Mouse (Mus musculus): ENCODE measurements at regions not wholly inside any gene's neighbourhood (a gene's known extent, or its start where the extent isn't known, plus 50 kb on each side); places are given as distances from the start of the nearest gene placed in this dataset.
"Not testable (repeated sequence)": the region's sequence is repeated elsewhere in the genome, so short reads cannot be mapped to it uniquely, and the experiment has no call there.

GRCm38 (mm10) chr8:112268544-112269213 lies 253.8 kb upstream of the Gm6793 start:
- 31% methylated on average over 9 of the region's 9 CpGs for WGBS
- no peak overlapping the region for H3K4me3 ChIP-seq (replicated peaks; ENCODE audit: insufficient read depth, low read depth, low read length)
- no peaks in the 10 kb centered on the region for H3K4me1 ChIP-seq (ENCODE audit: control insufficient read depth, insufficient read depth, low read length)
- no peak overlapping the region for H3K27ac ChIP-seq (ENCODE audit: insufficient read depth, low read length)
- H3K27me3 ChIP-seq (ENCODE audit: control insufficient read depth, insufficient read depth, low read length), result no peaks in the 10 kb centered on the region
- TF ChIP-seq CTCF (IDR thresholded peaks at IDR 0.05; ENCODE audit: borderline replicate concordance, insufficient read depth, low read depth, low read length) (no peak), POLR2A (IDR thresholded peaks at IDR 0.05; ENCODE audit: borderline replicate concordance, insufficient read depth, low read length) (no peak)
- DNase-seq, result no peak

GRCm38 (mm10) chr8:112257922-112258475 lies 243.2 kb upstream of the Gm6793 start:
- 28% methylated on average over 13 of the region's 13 CpGs for WGBS
- H3K27ac ChIP-seq (ENCODE audit: insufficient read depth, low read length), result no peak overlapping the region

GRCm38 (mm10) chr8:112257311-112257894 lies 242.6 kb upstream of the Gm6793 start:
- H3K4me1 ChIP-seq (ENCODE audit: control insufficient read depth, insufficient read depth, low read length), result no peaks in the 10 kb centered on the region; the same call in 1 of the 2 replicates
- H3K4me3 ChIP-seq (replicated peaks; ENCODE audit: insufficient read depth, low read depth, low read length), result peak overlapping the region; percentile 40
- 32% methylated on average over 18 of the region's 18 CpGs for WGBS
- H3K27me3 ChIP-seq (ENCODE audit: control insufficient read depth, insufficient read depth, low read length), result no peaks in the 10 kb centered on the region
- DNase-seq, result no peak
- TF ChIP-seq CTCF (IDR thresholded peaks at IDR 0.05; ENCODE audit: borderline replicate concordance, insufficient read depth, low read depth, low read length) (no peak), POLR2A (IDR thresholded peaks at IDR 0.05; ENCODE audit: borderline replicate concordance, insufficient read depth, low read length) (no peak)
- H3K27ac ChIP-seq (ENCODE audit: insufficient read depth, low read length), result no peak overlapping the region

More at GRCm38 (mm10) chr8:112257922-112258475, 243.2 kb upstream of the Gm6793 start:
- no peak for DNase-seq
- TF ChIP-seq POLR2A (IDR thresholded peaks at IDR 0.05; ENCODE audit: borderline replicate concordance, insufficient read depth, low read length) (no peak), CTCF (IDR thresholded peaks at IDR 0.05; ENCODE audit: borderline replicate concordance, insufficient read depth, low read depth, low read length) (no peak)
- Histone ChIP-seq H3K27me3 (ENCODE audit: control insufficient read depth, insufficient read depth, low read length) (no peaks in the 10 kb centered on the region), H3K4me1 (ENCODE audit: control insufficient read depth, insufficient read depth, low read length) (no peaks in the 10 kb centered on the region; the same call in 1 of the 2 replicates), H3K4me3 (replicated peaks; ENCODE audit: insufficient read depth, low read depth, low read length) (peak overlapping the region; percentile 40)

- DNase-seq; H3K4me3 ChIP-seq (replicated peaks; ENCODE audit: insufficient read depth, low read depth, low read length); H3K27ac ChIP-seq (ENCODE audit: insufficient read depth, low read length); H3K4me1 ChIP-seq (ENCODE audit: control insufficient read depth, insufficient read depth, low read length); H3K27me3 ChIP-seq (ENCODE audit: control insufficient read depth, insufficient read depth, low read length): not testable (repeated sequence)
- 89% methylated on average over 2 of the region's 2 CpGs for WGBS
Observed at GRCm38 (mm10) chr8:112246629-112247028, 231.8 kb upstream of the Gm6793 start.

- Histone ChIP-seq H3K4me1 (ENCODE audit: control insufficient read depth, insufficient read depth, low read length) (peaks cover 3% of the 10 kb centered on the region; the same call in 1 of the 2 replicates), H3K4me3 (replicated peaks; ENCODE audit: insufficient read depth, low read depth, low read length) (peak overlapping the region; percentile 26), H3K27me3 (ENCODE audit: control insufficient read depth, insufficient read depth, low read length) (no peaks in the 10 kb centered on the region), H3K27ac (ENCODE audit: insufficient read depth, low read length) (no peak overlapping the region)
- 4% methylated on average over 9 of the region's 9 CpGs for WGBS
- peak; percentile 45 to 78 for DNase-seq
- TF ChIP-seq CTCF (IDR thresholded peaks at IDR 0.05; ENCODE audit: borderline replicate concordance, insufficient read depth, low read depth, low read length) (no peak), POLR2A (IDR thresholded peaks at IDR 0.05; ENCODE audit: borderline replicate concordance, insufficient read depth, low read length) (no peak)
Observed at GRCm38 (mm10) chr8:112238681-112239080, 223.8 kb upstream of the Gm6793 start.

- WGBS, result 72% methylated on average over 19 of the region's 19 CpGs
- not testable (repeated sequence) for H3K4me3 ChIP-seq (replicated peaks; ENCODE audit: insufficient read depth, low read depth, low read length); H3K27ac ChIP-seq (ENCODE audit: insufficient read depth, low read length); H3K4me1 ChIP-seq (ENCODE audit: control insufficient read depth, insufficient read depth, low read length); H3K27me3 ChIP-seq (ENCODE audit: control insufficient read depth, insufficient read depth, low read length)
- DNase-seq, result peak in 1 of 2 experiments; percentile 22
Observed at GRCm38 (mm10) chr8:112236751-112237150, 221.9 kb upstream of the Gm6793 start.

- Histone ChIP-seq H3K27me3 (ENCODE audit: control insufficient read depth, insufficient read depth, low read length) (no peaks in the 10 kb centered on the region), H3K4me1 (ENCODE audit: control insufficient read depth, insufficient read depth, low read length) (no peaks in the 10 kb centered on the region), H3K27ac (ENCODE audit: insufficient read depth, low read length) (no peak overlapping the region), H3K4me3 (replicated peaks; ENCODE audit: insufficient read depth, low read depth, low read length) (no peak overlapping the region)
- WGBS, result 76% methylated on average over 6 of the region's 6 CpGs
- no peak for TF ChIP-seq POLR2A (IDR thresholded peaks at IDR 0.05; ENCODE audit: borderline replicate concordance, insufficient read depth, low read length)
- TF ChIP-seq CTCF (IDR thresholded peaks at IDR 0.05; ENCODE audit: borderline replicate concordance, insufficient read depth, low read depth, low read length), result no peak
- no peak for DNase-seq
Observed at GRCm38 (mm10) chr8:112219656-112220055, 204.8 kb upstream of the Gm6793 start.

- 88% methylated on average over 5 of the region's 5 CpGs for WGBS
- H3K27ac ChIP-seq (ENCODE audit: insufficient read depth, low read length), result no peak overlapping the region
- H3K4me1 ChIP-seq (ENCODE audit: control insufficient read depth, insufficient read depth, low read length), result no peaks in the 10 kb centered on the region
- no peaks in the 10 kb centered on the region for H3K27me3 ChIP-seq (ENCODE audit: control insufficient read depth, insufficient read depth, low read length)
- TF ChIP-seq CTCF (IDR thresholded peaks at IDR 0.05; ENCODE audit: borderline replicate concordance, insufficient read depth, low read depth, low read length) (no peak), POLR2A (IDR thresholded peaks at IDR 0.05; ENCODE audit: borderline replicate concordance, insufficient read depth, low read length) (no peak)
- DNase-seq, result no peak
- H3K4me3 ChIP-seq (replicated peaks; ENCODE audit: insufficient read depth, low read depth, low read length), result no peak overlapping the region
Observed at GRCm38 (mm10) chr8:112212170-112212569, 197.3 kb upstream of the Gm6793 start.
